Mouse (Mus musculus): Measurements from ENCODE around the gene BC048403.
A peak's percentile ranks its signal among the peaks of the same experiment; 100 is the strongest.

Gene BC048403

GRCm38 (mm10) chr10:121739548-121740505 is at the start of gene BC048403:
Gene BC048403 (plus strand): TSS chr10:121739937.
- peak; percentile 75 for DNase-seq (ENCODE audit: low spot score)

- DNase-seq (ENCODE audit: low spot score): no peak
Measured at GRCm38 (mm10) chr10:121692944-121693579, 46.7 kb upstream of the BC048403 start.

GRCm38 (mm10) chr10:121694567-121694966 is 45.2 kb upstream of the BC048403 start:
- DNase-seq (ENCODE audit: low spot score): no peak

GRCm38 (mm10) chr10:121701296-121702248 is 38.2 kb upstream of the BC048403 start:
- DNase-seq (ENCODE audit: low spot score): no peak

GRCm38 (mm10) chr10:121703619-121704018 is 36.1 kb upstream of the BC048403 start:
- DNase-seq (ENCODE audit: low spot score): no peak

- no peak for DNase-seq (ENCODE audit: low spot score)
Measured at GRCm38 (mm10) chr10:121704871-121705270, 34.9 kb upstream of the BC048403 start.

- no peak for DNase-seq (ENCODE audit: low spot score)
Measured at GRCm38 (mm10) chr10:121705399-121706163, 34.2 kb upstream of the BC048403 start.

- DNase-seq (ENCODE audit: low spot score): no peak
Measured at GRCm38 (mm10) chr10:121716862-121717261, 22.9 kb upstream of the BC048403 start.

- DNase-seq (ENCODE audit: low spot score): no peak
Measured at GRCm38 (mm10) chr10:121718896-121719585, 20.7 kb upstream of the BC048403 start.

- DNase-seq (ENCODE audit: low spot score): no peak
Measured at GRCm38 (mm10) chr10:121720701-121721100, 19.0 kb upstream of the BC048403 start.

GRCm38 (mm10) chr10:121726505-121726904 is 13.2 kb upstream of the BC048403 start:
- DNase-seq (ENCODE audit: low spot score): no peak

GRCm38 (mm10) chr10:121727151-121727550 is 12.6 kb upstream of the BC048403 start:
- no peak for DNase-seq (ENCODE audit: low spot score)

- DNase-seq (ENCODE audit: low spot score): no peak
Measured at GRCm38 (mm10) chr10:121728226-121728625, 11.5 kb upstream of the BC048403 start.

GRCm38 (mm10) chr10:121731048-121731725 is 8.6 kb upstream of the BC048403 start:
- no peak for DNase-seq (ENCODE audit: low spot score)

GRCm38 (mm10) chr10:121732542-121732941 is 7.2 kb upstream of the BC048403 start:
- DNase-seq (ENCODE audit: low spot score): no peak

GRCm38 (mm10) chr10:121737256-121737655 is 2.5 kb upstream of the BC048403 start:
- DNase-seq (ENCODE audit: low spot score): no peak

GRCm38 (mm10) chr10:121742336-121742735 is 2.6 kb downstream of the BC048403 start:
- DNase-seq (ENCODE audit: low spot score): no peak

GRCm38 (mm10) chr10:121750175-121750574 is 10.4 kb downstream of the BC048403 start:
- DNase-seq (ENCODE audit: low spot score): peak; percentile 55

GRCm38 (mm10) chr10:121754237-121754636 is 14.5 kb downstream of the BC048403 start:
- DNase-seq (ENCODE audit: low spot score): no peak

GRCm38 (mm10) chr10:121755822-121756221 is 16.1 kb downstream of the BC048403 start:
- DNase-seq (ENCODE audit: low spot score): no peak

Measured in left cerebral cortex, adult 11 months (tissue).